8 mouse cellular contexts compared by ENCODE assay signal in the genomic region with DNA sequence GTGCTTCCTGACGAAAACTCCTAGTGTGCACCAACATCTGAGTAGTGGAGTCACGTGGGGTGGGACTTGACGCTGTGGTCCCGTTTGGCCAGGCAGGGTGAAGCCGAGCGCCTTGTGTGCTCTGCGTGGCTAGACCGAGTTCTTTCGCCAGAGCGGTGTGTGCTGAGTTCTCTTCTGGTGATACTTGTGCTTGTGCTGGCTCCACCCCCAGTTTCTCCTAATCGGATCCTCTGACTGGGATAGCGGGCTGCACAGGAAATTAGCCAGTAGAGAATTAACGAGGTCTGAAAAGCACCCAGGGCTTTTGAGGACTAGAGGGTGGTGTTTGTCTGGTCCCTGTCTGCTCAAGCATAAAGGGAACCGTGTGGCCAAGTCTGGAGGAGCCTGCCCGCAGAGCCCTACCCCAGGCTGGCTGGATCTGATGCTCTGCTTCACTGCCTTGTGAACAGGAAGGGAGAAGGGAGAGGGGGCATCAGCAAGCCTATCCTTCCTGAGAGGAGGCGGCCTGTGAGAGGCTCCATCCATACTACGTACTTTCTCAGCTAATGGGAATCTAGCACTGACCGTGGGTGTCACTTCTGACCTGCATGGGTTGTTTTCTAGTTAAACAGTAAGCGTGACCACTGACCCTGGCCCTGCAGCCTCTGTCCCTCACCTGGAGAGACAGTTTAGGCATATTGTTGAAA. TPM values are rescaled to one million over a fixed set of nuclear protein-coding genes. Genes with fewer than 3 reads are reported as not detected.
DNase-seq lines count a peak whose midpoint lies in the region; ATAC-seq and TF ChIP-seq lines count a peak whose summit lies in the region.
"Had no signal": no experiment of that assay in that cellular context is flagged by ENCODE, and none has a peak within 500 bp of the region (broad histone marks: within the 10 kb centered on the region; RNA-seq: fewer than 3 reads in every experiment).

No protein-coding gene starts in this region.

- no peak overlapping the region for H3K9ac ChIP-seq in neural tube, embryonic 12.5 days
- no peak overlapping the region for H3K9ac ChIP-seq in heart, postnatal 0 days (replicated peaks; ENCODE audit: low read depth, low read length)
- peak overlapping the region; percentile 52; the same call in 1 of the 2 replicates for H3K9ac ChIP-seq in liver, embryonic 13.5 days
- H3K9ac ChIP-seq: embryonic facial prominence, embryonic 15.5 days had no signal

- no peak for TF ChIP-seq CTCF in heart, postnatal 0 days (IDR thresholded peaks at IDR 0.05; ENCODE audit: low read depth)

- H3K4me3 ChIP-seq in neural tube, embryonic 12.5 days, result no peak overlapping the region
- H3K4me3 ChIP-seq in heart, postnatal 0 days (ENCODE audit: low read depth, low read length), result no peak overlapping the region
- 0 out of 2 replicates have a peak overlapping the region, but pooled peaks have one; percentile 6 for H3K4me3 ChIP-seq in liver, embryonic 13.5 days (replicated peaks)
- H3K4me3 ChIP-seq: embryonic facial prominence, embryonic 15.5 days had no signal

- no peak for DNase-seq in neural tube, embryonic 10.5 days (ENCODE audit: extremely low spot score, low spot score)
- DNase-seq in heart, postnatal 0 days (ENCODE audit: low spot score), result no peak
- DNase-seq in liver, embryonic 13.5 days, result no peak
- DNase-seq in cerebellum, postnatal 4 days (ENCODE audit: low spot score in 2 of 2), result no peak
- DNase-seq in cerebellum, postnatal 10 days, result no peak
- DNase-seq in left cerebral cortex, adult 8-10 months (ENCODE audit: low spot score in 2 of 2), result no peak

- peaks cover 5% of the 10 kb centered on the region; the same call in 1 of the 2 replicates for H3K4me1 ChIP-seq in neural tube, embryonic 12.5 days
- peaks cover 46% of the 10 kb centered on the region for H3K4me1 ChIP-seq in heart, postnatal 0 days (ENCODE audit: control insufficient read depth, insufficient read depth)
- peaks cover 88% of the 10 kb centered on the region for H3K4me1 ChIP-seq in liver, embryonic 13.5 days (replicated peaks)

- whole genome bisulfite sequencing in neural tube, embryonic 12.5 days, result 47% methylated on average over 19 of the region's 19 CpGs
- WGBS in heart, postnatal 0 days, result 26% methylated on average over 19 of the region's 19 CpGs
- WGBS in liver, embryonic 13.5 days (ENCODE audit: insufficient replicate concordance), result 44% methylated on average over 19 of the region's 19 CpGs

- H3K9me3 ChIP-seq in neural tube, embryonic 12.5 days, result no peaks in the 10 kb centered on the region
- H3K9me3 ChIP-seq in heart, postnatal 0 days (replicated peaks; ENCODE audit: control insufficient read depth, low read length), result no peaks in the 10 kb centered on the region
- no peaks in the 10 kb centered on the region for H3K9me3 ChIP-seq in liver, embryonic 13.5 days (replicated peaks)
- H3K9me3 ChIP-seq: embryonic facial prominence, embryonic 15.5 days had no signal

- no peak overlapping the region for H3K27ac ChIP-seq in neural tube, embryonic 12.5 days
- no peak overlapping the region; the same call in 1 of the 2 replicates for H3K27ac ChIP-seq in heart, postnatal 0 days (ENCODE audit: low read depth)
- peak overlapping the region; percentile 72 for H3K27ac ChIP-seq in liver, embryonic 13.5 days
- H3K27ac ChIP-seq: embryonic facial prominence, embryonic 15.5 days had no signal

- H3K27me3 ChIP-seq in neural tube, embryonic 12.5 days (replicated peaks), result no peaks in the 10 kb centered on the region
- H3K27me3 ChIP-seq in heart, postnatal 0 days (ENCODE audit: control insufficient read depth, insufficient read depth, low read length), result no peaks in the 10 kb centered on the region
- H3K27me3 ChIP-seq in liver, embryonic 13.5 days, result no peaks in the 10 kb centered on the region
- H3K27me3 ChIP-seq: embryonic facial prominence, embryonic 15.5 days had no signal

- no peak for ATAC-seq in neural tube, embryonic 12.5 days (ENCODE audit: low FRiP score, low read depth)
- ATAC-seq in heart, postnatal 0 days (ENCODE audit: insufficient read depth, low read depth), result peak; percentile 34; the same call in 1 of the 2 replicates
- peak; percentile 62 for ATAC-seq in liver, embryonic 13.5 days (ENCODE audit: low read depth)

- no peaks in the 10 kb centered on the region for H3K36me3 ChIP-seq in neural tube, embryonic 12.5 days
- H3K36me3 ChIP-seq in heart, postnatal 0 days (replicated peaks; ENCODE audit: control insufficient read depth, insufficient read depth, low read length), result peaks cover 17% of the 10 kb centered on the region
- peaks cover 47% of the 10 kb centered on the region for H3K36me3 ChIP-seq in liver, embryonic 13.5 days
- H3K36me3 ChIP-seq: embryonic facial prominence, embryonic 15.5 days had no signal

- no peak for TF ChIP-seq EP300 in heart, postnatal 0 days (IDR thresholded peaks at IDR 0.05; ENCODE audit: low read depth)

- H3K4me2 ChIP-seq in neural tube, embryonic 12.5 days (replicated peaks), result 0 out of 2 replicates have a peak overlapping the region, but pooled peaks have one; percentile 5
- peak overlapping the region; percentile 35 for H3K4me2 ChIP-seq in heart, postnatal 0 days (ENCODE audit: low read depth, low read length)
- peak overlapping the region; percentile 48 for H3K4me2 ChIP-seq in liver, embryonic 13.5 days
- H3K4me2 ChIP-seq: embryonic facial prominence, embryonic 15.5 days had no signal

RNA-seq across cellular contexts. Expression of a gene that starts 28.7 kb away (rescaled TPM):
- polyA plus RNA-seq in neural tube, embryonic 12.5 days (2016; fragmentation: Nextera tagmentation; extraction: Ambion mirVana), result 14.1 and 14.6 TPM in 2 replicates
- total RNA-seq in heart, postnatal 0 days (2014; rRNA removed; ENCODE audit: low replicate concordance), result 275 and 297 TPM in 2 replicates
- polyA plus RNA-seq in heart, postnatal 0 days (2015; fragmentation: Nextera tagmentation; extraction: Ambion mirVana), result 271 and 291 TPM in 2 replicates
- polyA plus RNA-seq in liver, embryonic 13.5 days (2015; fragmentation: Nextera tagmentation; extraction: Ambion mirVana), result 41.6 and 52.0 TPM in 2 replicates
- 10 to 100 TPM; 50.1 to 55.8 (median 53.3) TPM for total RNA-seq in left cerebral cortex, adult 8-10 months (2022)

RNA-seq across cellular contexts. Expression of a gene that starts 52.3 kb away (rescaled TPM):
- 12.8 and 15.8 TPM in 2 replicates for polyA plus RNA-seq in neural tube, embryonic 12.5 days (2016; fragmentation: Nextera tagmentation; extraction: Ambion mirVana)
- total RNA-seq in heart, postnatal 0 days (2014; rRNA removed; ENCODE audit: low replicate concordance), result 1.1 and 2.4 TPM in 2 replicates
- 4.3 and 5.3 TPM in 2 replicates for polyA plus RNA-seq in heart, postnatal 0 days (2015; fragmentation: Nextera tagmentation; extraction: Ambion mirVana)
- 21.6 and 25.9 TPM in 2 replicates for polyA plus RNA-seq in liver, embryonic 13.5 days (2015; fragmentation: Nextera tagmentation; extraction: Ambion mirVana)
- total RNA-seq in left cerebral cortex, adult 8-10 months (2022), result 1 to 10 TPM; 2.1 to 5.7 (median 3.1) TPM
